Mouse (Mus musculus): ENCODE results near the gene Hddc3.

GRCm38 (mm10) chr7:80342858-80343257, at the start of gene Hddc3:
- TF ChIP-seq CTCF (IDR thresholded peaks at IDR 0.05) (peak; percentile 95), POLR2A (IDR thresholded peaks at IDR 0.05; ENCODE audit: insufficient read depth, low read depth, low read length) (peak; percentile 92)

Measured in heart, adult 2 months (tissue).